Mouse (Mus musculus): ENCODE results near the gene Relch.

GRCm38 (mm10) chr1:105718358-105718757 is 54.7 kb downstream of the Relch start:
- TF ChIP-seq CTCF (IDR thresholded peaks at IDR 0.05; ENCODE audit: control insufficient read depth, insufficient read depth, insufficient read length) (no peak), MYOD1 (IDR thresholded peaks at IDR 0.05; ENCODE audit: control insufficient read depth, insufficient read length, low read depth) (no peak), USF1 (IDR thresholded peaks at IDR 0.05; ENCODE audit: low read depth) (no peak), MAX (IDR thresholded peaks at IDR 0.05) (no peak), MYOG (IDR thresholded peaks at IDR 0.05; ENCODE audit: control insufficient read depth, extremely low read depth, insufficient read length) (no peak), CEBPB (IDR thresholded peaks at IDR 0.05; ENCODE audit: low read depth) (peak; percentile 21), FOSL1 (IDR thresholded peaks at IDR 0.05; ENCODE audit: insufficient read depth, low read length, poor library complexity, severe bottlenecking) (no peak)
